Mouse (Mus musculus) bone marrow, adult 2 months (tissue): ENCODE data around the gene Spata32.

ENCODE experiments used
- CTCF ChIP-seq: fragments of 200-500 bp; IDR thresholded peaks from 2 replicates; pipeline ENCODE4 v1.5.1; 2011; ENCODE audit warnings: low read length, control low read depth; ENCODE audit not compliant: control insufficient read depth, insufficient read depth
- POLR2A ChIP-seq: fragments of 200-500 bp; IDR thresholded peaks from 2 replicates; pipeline ENCODE4 v1.6.1; 2011; ENCODE audit warnings: low read depth, mild to moderate bottlenecking, control low read depth, low read length, borderline replicate concordance; ENCODE audit not compliant: control insufficient read depth

GRCm38 (mm10) chr11:103172392-103173040 lies 45.7 kb downstream of the Spata32 start:
- TF ChIP-seq CTCF, result no peak
- no peak for TF ChIP-seq POLR2A
